Mouse (Mus musculus): Measurements from ENCODE around the gene Slc45a1.

- TF ChIP-seq POLR2A (IDR thresholded peaks at IDR 0.05; ENCODE audit: borderline replicate concordance, control insufficient read depth, low read depth, low read length) (no peak), CTCF (IDR thresholded peaks at IDR 0.05; ENCODE audit: control insufficient read depth, insufficient read depth, low read length) (no peak)
Observed at GRCm38 (mm10) chr4:150622641-150623040, 29.3 kb downstream of the Slc45a1 start.
